Mouse (Mus musculus) embryonic fibroblast, embryonic 13.5 days (primary cell): ENCODE results near the gene Smim24.

ENCODE experiments used
- CTCF ChIP-seq: IDR thresholded peaks from 2 replicates; pipeline ENCODE4 v1.5.1; 2011; ENCODE audit warnings: mild to moderate bottlenecking, control low read depth, low read length, moderate library complexity, borderline replicate concordance; ENCODE audit not compliant: insufficient read depth
- POLR2A ChIP-seq: IDR thresholded peaks from 2 replicates; pipeline ENCODE4 v1.6.1; 2011; ENCODE audit warnings: low read depth, mild to moderate bottlenecking, control low read depth, low read length, moderate library complexity

DNA sequence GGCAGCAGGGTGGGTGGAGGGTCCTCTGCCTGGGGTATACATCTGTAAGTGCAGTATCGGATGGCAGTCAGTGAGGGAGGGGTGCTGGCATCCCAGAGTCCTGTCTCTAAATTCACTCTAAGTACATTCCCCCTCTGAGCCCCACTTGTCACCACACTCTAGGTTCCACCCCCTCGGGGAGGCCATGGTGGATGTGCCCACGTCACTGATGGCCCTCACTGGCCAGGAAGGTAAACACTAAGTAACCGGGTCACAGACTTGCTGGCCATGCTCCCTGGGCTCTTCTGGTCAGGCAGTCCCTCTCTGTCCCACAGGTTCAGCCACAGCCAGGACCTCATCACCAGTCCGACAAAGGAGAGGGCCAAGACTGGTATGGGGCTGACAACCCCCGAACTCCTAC lies 29.3 kb downstream of the Smim24 start:
- TF ChIP-seq POLR2A (no peak), CTCF (no peak)
